Mouse (Mus musculus) lung, postnatal 4 days (tissue): ENCODE measurements at regions not wholly inside any gene's neighbourhood (a gene's known extent, or its start where the extent isn't known, plus 50 kb on each side); places are given as distances from the start of the nearest gene placed in this dataset.
A peak's percentile ranks its signal among the peaks of the same experiment; 100 is the strongest.

Experiments used
- DNase-seq, 2 experiments: peaks; one replicate each; pipeline ENCODE4 v3.0.0; 2021

DNA sequence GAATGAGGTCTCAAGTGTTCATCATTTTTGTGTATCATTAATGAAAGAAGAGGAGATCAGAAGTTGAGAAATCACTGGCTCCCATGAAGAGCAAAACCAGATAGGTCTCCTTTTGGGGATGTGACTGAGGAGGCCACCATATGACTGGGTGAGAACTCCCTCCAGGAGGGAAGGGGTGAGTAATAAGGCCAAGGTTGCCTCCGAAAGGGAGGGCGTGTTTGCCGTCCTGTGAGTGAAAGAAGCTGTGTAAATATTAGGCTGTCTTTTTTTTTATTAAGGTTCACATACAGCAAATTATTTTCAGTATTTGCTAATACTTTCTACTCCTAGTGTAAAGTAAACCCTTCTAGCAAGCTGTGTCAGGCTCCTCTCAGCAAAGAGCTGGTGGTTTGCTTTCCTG, 116.7 kb upstream of the Pik3r1 start:
- DNase-seq = no peak

DNA sequence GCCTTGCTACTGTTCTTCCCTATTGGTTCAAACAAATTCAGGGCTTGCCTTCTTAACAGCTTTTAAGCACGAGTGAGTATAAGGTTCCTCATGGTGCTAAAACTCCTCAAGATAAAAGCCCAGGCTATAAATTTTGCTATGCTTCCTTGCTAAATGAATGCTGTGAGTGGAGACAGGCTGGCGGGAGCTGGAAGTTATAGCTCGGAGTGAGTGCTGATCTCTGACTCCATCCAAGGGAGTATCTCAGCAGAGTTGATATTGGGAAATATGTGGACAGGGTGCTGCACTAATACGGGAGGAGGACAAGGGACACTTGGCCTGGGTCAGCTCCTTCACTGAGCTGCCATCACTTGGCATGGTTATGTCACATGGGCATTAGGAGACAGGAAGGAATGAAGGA, 123.5 kb upstream of the Pik3r1 start:
- no peak for DNase-seq

DNA sequence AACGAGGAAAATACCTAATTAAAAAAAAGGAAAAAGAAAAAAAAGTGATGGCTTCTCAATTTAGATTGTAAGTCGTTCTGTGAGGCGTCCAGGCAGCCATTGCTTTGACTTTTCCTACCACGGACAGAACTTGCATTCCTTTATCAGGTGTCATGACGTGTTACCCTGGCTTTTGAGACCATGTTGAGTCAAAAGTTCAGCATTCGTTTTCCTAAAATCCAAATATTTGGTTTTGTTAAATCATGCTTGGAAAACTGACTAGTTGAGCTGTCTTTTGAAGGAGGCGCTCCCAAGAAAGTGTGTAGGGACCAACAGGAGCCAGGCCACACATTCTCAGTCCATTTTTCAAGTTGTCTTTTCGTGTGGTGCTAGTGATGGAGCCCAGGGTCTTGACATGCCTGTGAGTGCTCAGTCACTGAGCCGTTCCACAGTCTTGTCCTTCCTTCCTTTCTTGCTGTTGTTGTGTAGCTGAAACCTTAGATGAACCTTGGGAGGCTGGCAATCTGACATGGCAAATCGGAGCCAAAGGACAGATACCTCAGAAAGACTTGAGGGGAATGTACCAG, 125.1 kb upstream of the Pik3r1 start:
- DNase-seq = peak in 1 of 2 experiments; percentile 23

DNA sequence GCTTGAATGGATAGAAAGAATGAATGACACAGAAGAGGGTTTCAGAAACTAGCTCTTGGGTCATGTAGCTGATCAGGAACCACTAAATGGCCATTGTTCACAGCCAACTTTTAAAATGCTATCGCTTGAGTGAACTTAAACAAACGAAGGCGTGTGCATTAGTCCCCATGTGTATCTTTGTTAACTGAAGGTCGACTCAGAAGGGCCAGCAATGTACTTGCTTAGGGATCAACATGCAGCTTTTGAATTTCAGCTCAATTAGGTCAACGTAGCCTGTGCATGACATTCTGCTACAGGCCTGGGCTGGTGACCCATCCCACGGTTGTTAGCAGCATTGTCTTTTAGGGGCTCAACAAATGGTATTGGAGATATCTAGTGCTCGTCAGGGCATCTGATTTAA, 127.1 kb upstream of the Pik3r1 start:
- no peak for DNase-seq

DNA sequence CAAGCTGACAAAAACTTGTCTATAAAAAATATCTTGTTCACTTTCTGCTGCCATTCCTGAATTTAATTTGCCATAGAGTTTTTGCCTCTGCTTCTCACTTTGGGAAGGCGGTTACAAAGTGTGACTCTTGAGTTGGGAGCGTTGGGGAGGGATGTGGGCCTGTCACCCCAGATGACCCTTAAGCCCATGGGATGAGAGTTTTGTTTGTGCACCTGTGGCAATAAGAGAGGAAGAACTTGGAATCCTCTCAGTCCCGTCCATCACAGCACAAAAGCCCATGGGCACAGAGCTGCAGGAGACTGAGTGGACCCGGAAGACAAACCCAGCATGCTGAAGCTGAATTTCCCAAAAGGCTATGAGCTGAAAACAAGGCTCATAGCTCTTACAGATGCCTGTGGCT, 127.7 kb upstream of the Pik3r1 start:
- no peak for DNase-seq

DNA sequence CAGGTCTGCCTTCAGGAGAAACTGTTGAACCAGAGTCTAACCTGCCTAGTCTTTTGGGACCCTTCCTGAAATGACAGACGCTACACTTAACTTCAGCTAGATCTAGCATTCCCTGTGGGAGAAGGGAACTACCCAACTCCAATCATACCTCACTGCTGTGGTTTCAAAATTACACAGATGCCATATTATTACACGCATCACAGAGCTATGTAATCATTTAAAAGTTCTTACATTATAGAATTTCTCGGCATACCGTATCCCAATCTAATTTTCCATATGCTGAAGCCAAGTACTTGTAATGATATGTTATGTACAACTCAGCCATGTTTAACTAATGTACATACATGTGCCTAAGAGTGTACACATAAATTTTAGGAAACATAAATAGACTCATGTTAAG, 128.9 kb upstream of the Pik3r1 start:
- DNase-seq = no peak

DNA sequence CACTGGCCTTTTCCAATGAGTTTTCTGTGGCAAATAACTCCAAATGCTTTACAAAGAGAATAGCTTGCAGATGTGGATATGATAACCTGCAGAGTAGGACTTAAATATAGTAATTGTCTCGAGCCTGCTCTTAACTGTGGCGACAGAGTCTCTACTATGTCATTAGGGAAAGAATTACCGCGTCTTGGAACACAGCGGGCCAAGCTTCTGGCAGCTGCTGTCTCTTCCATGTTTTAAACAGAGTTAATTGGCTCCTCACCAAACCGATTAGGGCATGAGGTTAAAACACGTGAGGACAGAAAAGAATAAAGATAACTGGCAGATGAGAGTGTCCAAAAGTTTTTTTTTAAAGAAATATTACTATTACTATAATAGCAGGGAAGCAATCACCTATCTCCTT, 134.2 kb upstream of the Pik3r1 start:
- DNase-seq = no peak

DNA sequence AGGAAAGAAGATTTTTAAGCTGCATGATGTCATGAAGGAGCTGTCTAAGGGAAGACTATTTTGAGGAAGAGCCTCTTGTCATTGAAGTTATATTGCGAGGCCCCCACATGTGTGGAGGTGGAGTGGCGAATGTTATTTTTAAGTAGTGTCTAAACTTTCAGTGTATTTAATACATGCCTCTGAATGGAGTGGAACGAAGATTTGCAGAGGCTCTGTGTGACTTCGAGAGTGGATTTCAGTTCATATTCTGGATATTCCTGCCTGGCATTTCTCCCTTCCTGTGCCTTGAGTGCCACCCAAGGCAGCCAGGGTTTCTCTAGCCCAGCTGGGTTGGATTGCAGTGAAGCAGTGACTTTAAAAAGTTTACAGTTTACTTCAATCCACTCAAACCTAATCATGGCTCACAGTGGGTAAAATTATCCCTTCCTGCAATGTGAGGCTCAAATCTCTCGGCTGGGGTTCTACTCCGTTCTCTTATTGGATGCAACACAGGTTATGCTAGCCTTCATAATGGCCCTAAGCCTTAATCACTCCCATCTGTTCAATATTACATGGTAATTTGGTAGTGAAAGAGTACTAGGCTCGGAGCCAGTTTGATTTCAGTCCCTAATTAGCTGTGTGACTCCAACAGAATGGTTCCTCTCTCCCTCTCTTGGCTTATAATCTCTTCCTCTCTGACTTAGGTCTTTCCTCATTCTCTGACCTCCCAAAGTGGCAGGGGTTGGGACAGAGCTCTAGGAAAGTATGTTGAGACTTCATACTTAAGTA, 138.1 kb upstream of the Pik3r1 start:
- DNase-seq = no peak

DNA sequence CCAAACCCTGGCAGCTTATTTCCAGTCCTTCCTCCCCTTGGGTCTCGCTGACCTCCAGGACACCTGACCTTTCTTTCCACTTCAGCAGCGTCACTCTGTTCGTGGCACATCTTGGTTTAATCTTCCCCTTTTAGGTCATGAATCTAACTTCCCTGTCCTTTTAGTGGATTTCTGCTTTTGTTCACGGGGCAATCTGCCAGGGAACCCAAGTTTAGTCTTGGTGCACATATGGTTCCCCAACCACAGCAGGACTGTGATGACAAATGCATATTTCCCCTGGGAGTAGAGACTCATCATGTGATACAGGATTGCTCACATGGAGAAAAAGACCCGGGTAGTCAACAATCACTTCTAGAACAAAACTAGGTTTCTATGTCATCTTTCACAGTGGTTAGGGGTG, 141.0 kb upstream of the Pik3r1 start:
- no peak for DNase-seq

DNA sequence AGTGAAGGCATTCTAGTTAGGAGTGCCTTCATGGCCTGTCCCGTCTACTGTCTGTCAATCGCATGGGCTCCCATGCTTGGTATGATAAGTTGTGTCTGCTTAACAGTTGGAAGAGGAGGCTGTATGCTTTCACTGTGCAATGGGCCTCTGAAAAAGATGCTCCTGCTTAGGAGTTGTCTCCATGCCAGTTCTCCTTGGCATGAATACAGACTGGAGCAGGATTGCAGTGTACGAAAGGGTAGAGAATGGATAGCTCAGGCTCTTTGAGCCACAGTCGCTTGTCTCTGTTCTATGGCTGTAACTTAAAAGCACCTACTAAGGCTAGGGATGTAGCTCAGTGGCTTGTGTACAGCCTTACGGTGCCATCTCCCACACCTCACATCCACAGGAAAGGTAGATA, 142.7 kb upstream of the Pik3r1 start:
- DNase-seq = no peak

DNA sequence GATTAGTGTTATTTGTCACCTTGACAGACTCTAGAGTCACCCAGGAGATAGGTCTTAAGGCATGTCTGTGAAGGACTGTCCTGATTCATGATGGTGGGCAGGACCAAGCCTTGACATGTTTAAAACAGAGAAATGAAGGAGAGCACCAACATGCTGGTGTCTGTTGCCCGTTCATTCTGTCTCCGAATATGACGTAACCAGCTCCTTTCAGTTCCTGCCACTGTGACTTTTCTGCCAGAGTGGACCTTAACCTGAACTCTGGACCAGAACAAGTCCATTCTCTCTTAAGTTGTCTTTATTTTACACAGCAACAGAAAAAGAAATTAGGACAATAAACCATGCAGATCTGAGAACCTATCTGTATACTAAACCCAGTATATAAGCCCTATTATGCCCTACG, 146.1 kb upstream of the Pik3r1 start:
- no peak for DNase-seq

DNA sequence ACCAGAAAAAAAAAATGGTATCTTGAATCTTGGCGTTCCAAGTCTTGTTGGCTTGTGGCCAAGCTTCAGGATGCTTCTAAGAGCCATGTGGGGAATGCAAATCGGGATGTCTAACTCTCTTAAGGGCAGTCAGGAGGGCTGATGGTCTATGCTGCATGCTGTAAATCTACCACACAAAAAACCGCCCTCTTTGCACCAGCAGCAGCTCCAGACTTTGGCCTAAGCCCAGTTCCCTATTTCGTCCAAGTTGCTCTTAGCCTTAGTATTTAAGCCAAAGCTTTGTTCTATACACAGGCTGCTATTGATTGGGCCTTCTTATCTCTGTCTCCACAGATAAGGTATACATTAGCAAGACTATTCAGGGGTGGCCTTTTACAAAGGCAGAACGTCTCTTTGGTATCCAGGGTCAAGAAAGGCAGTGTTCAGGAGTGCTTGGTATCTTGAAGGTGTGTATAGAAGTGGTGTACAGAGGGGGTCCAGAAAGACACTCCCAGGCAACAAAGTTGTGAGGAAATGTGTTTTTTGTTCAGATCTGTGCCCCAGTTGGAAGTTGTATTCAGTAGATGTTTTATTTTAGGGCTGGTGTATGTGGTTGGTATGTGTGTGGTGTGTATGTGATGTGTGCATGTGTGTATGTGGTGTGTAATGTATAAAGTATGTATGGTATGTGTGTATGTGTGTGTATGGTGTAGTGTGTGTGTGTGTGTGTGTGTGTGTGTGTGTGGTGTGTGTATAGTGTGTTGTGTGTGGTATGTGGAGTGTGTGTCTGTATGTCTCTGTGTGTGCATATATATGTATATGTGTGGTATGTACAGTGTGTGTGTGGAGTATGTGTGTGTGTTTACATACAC, 146.9 kb upstream of the Pik3r1 start:
- DNase-seq = peak in 1 of 2 experiments; percentile 17

DNA sequence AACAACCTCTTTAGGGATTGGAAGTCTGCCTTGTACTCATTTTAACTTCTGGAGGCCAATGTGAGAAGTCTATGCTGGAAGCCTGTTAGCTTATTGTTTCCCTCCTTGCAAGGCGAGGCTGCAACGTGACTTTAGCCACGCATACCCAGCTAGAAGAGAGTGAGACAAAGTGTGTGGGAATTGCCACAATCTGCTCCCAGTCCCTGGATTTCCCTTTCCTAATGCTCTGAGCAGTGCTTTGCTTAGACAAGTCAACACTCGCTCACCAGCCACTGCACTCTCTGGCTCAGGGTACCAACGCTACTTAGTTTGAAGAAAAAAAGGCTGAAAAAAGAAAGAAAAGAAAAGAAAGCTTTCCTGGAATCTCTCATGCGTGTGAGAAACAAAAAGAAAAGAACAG, 147.5 kb upstream of the Pik3r1 start:
- no peak for DNase-seq

DNA sequence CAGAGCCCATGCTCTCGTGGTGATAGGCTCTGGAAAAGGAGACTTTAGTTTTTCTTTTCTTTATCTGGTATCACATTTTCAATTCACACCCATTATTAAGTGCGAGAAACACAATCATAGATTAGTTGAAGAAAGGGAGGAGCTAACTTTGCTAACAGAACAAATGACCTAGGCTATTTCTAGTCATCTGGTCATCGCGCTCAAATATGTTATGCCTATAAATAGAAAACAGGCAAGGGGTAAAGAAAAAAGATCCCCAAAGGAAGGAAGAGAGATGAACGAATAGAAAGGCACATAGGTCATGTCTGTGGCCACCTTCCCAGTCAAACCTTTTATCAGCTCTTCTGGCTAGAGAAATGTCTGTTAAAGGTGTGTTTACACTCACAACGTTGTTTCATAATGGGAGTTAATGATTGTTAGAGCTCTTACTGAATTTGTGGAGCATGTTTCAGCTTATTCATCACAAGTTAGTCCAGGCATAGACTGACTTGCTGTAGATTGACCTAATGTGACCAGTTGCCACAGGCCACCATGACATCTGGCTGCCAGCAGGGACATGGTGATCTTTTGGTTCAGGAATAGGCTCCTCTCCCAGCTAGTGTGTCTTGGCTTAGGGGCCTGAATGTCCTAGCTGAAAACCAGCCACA, 148.1 kb upstream of the Pik3r1 start:
- no peak for DNase-seq

DNA sequence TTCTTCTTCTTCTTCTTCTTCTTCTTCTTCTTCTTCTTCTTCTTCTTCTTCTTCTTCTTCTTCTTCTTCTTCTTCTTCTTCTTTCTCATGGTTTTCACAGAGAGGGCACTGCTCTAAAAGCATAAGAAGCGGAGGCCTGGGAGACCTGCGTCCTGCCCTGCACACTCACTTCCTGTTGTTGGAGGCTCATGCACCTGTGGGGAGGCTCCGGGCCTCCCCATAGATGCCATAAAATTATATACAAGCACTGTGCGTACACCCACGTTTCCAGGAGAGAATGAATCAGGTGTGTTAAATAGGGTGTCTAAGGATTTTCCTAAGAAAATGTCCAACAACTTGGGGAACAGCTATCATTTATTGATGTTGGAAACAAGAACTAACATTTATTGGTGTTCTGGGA, 148.9 kb upstream of the Pik3r1 start:
- DNase-seq = no peak

DNA sequence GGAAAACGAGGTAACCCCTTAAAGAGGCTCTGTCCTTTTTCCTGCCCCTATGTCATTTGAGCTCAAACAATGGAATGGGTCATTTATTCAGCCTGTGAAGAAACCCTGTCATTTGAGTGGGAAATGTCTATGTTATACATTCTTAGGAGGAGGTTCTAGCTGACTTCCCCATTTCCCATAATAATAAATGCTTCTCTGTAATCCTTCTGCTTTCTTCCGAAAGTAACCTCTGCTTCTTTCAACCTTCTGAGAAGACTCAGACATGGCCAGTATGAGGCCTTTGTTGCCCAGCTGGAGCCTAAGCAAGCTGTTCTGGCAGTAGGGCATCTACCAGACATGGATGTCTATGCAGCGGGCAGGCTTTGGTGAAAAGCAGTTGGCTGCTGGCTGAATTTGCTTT, 150.2 kb upstream of the Pik3r1 start:
- DNase-seq = no peak

DNA sequence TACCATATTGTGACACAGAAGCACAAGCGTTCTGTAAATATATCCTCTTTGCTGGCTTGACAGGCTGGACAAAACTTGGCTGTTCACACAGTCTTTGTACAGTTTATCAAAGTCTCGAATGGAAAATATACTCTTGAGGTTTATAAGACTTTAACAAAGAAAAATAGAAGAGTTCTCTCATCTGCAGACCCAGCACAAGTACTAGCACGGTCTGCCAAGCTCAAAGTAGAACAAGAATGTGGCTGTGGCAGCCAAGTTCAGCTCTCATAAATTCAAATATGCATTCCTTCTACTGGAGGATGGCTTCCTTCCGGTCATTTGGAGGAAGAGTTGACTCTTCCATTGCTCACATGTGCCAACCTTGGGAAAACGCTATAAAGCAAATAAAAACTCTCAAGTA, 151.2 kb upstream of the Pik3r1 start:
- DNase-seq = peak; percentile 41 to 51

DNA sequence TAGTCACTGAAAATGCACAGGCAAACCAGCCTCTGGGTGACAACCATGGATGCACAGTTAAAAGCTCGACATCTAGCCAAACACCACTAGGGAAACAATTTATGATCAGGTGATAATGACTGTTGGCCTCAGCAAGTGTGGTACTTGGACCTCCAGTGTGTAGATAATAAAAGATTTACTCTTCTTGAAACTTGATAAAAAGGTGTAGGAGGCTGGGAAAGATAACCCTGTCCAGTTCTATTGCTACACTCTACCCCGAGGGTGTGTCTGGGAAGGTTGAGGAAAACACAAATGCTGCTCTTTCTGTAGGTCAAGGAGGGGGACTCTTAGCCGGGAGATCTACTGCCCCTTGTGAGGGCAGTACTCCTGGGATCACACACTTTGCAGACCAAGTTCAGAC, 152.4 kb upstream of the Pik3r1 start:
- no peak for DNase-seq

DNA sequence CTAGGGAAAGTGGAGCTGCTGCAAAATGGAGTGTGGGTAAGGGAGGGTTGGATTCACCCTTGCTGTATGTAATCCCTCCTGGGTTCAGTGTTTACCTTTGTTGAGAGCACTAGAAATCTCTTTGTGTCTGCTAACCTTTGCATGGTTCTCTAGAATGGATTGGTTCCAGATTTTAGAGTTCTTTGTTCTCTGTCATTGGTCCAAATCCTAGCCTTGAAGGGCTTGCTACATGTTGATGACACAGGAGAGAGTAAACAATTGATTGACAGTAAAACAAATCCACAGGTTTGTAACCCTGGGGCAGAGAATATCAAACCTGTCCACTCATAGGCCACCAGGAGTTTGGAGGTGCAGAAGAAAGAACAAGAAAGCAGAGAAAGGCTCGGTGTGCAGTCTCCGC, 156.6 kb upstream of the Pik3r1 start:
- no peak for DNase-seq

DNA sequence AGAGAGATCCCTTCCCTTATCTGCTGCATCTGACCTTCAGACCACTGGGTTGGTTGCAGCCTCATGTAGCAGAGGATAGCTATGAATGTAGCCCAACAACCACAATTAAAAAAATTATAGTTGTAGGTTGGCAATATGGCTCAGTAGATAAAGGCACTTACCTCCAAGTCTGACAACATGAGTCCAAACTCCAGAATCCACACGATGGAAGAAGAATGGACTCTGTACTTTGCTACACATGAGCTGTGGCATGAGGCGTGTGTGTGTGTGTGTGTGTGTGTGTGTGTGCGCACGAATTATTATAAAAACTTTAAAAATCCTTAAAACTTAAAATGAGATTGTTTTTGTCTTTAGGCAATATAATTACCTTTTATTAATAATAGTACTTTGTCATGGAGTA, 163.2 kb upstream of the Pik3r1 start:
- no peak for DNase-seq

DNA sequence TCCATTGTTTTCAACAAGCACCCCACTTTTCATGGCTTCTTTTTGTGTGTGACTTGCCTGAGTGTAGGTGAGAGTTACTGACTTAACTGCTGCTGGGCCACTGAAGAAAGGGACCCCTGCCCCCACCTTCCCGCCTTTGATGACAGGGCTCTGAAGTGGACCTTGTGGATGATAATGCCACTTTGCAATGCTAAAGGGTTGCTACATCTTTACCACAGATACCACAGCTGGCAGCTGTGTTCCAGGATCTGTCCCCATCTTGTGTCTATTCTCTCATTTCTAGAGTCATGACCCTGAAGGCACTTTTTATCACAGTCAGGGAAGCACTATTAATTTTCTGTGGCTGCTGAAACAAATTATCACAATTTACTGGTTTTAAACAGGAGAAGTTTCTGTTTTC, 163.9 kb upstream of the Pik3r1 start:
- no peak for DNase-seq

DNA sequence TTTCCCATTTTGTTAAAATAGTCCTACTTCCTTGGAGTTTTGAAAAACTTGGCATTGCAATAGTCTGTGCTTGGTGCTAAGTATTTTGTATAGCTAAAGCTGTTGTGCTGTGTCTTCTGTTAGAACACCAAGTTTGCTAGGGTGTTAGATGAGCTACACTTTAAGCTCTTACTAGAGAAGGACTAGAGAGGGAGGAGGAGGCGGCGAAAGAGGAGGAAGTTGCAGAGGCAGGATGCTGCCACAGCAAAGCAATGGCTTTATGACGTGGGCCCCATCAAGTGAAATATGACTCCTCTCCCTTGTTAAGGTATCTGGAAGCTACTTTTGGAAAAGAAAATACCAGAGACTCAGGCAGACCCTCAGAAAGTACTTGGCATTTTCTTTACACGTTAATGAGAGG, 167.8 kb upstream of the Pik3r1 start:
- no peak for DNase-seq

DNA sequence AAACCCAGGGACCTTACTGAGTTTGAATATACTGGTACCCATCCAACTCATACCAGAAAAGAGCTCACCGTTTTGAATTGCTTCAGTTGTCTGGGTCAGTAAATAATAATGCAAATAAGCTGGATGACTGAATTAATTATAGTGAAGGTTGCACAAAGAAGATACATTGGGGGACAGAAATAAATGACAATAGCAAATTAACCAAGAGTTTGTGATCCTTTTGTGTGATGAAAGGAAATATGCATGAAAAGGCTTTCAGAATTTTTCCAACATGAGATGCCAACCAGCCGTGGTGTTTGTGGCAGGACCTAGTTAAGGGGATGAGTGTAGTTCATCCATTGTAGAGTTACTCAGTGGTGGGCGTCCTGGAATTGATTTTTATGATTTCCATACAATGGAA, 186.5 kb upstream of the Pik3r1 start:
- DNase-seq = no peak
